Mouse (Mus musculus) induced T-regulatory cell, adult 2 months (primary cell): ENCODE data around the gene Cend1.
"Not testable (repeated sequence)": the region's sequence is repeated elsewhere in the genome, so short reads cannot be mapped to it uniquely, and the experiment has no call there.

Source experiments
- DNase-seq: peaks from one replicate; pipeline ENCODE4 v3.0.0-alpha.2; 2012; ENCODE audit warnings: low read depth

Cend1 gene

GRCm38 (mm10) chr7:141429840-141430584 lies 721 bp upstream of the Cend1 start:
- DNase-seq, result no peak

GRCm38 (mm10) chr7:141428701-141429100 lies 590 bp downstream of the Cend1 start:
- DNase-seq, result no peak

GRCm38 (mm10) chr7:141426948-141427730 lies 2.2 kb downstream of the Cend1 start:
- DNase-seq, result no peak

GRCm38 (mm10) chr7:141423811-141424210 lies 5.5 kb downstream of the Cend1 start:
- DNase-seq, result no peak

GRCm38 (mm10) chr7:141420030-141420702 lies 9.1 kb downstream of the Cend1 start:
- no peak for DNase-seq

GRCm38 (mm10) chr7:141418970-141419369 lies 10.3 kb downstream of the Cend1 start:
- no peak for DNase-seq

GRCm38 (mm10) chr7:141417731-141418681 lies 11.3 kb downstream of the Cend1 start:
- DNase-seq, result no peak

GRCm38 (mm10) chr7:141416144-141416841 lies 13.0 kb downstream of the Cend1 start:
- no peak for DNase-seq

- peak; percentile 100 for DNase-seq
These were observed 15.3 kb downstream of the Cend1 start, which contains the start of gene Gatd1 for GRCm38 (mm10) chr7:141413809-141414584. Gene Gatd1, minus strand, starts transcription at chr7:141414136.

GRCm38 (mm10) chr7:141413331-141413730 lies 16.0 kb downstream of the Cend1 start:
- DNase-seq, result no peak

- no peak for DNase-seq
These were observed 17.6 kb downstream of the Cend1 start for GRCm38 (mm10) chr7:141411667-141412066.

- no peak for DNase-seq
These were observed 18.7 kb downstream of the Cend1 start for GRCm38 (mm10) chr7:141410631-141411030.

- DNase-seq, result peak; percentile 90
These were observed 20.5 kb downstream of the Cend1 start for GRCm38 (mm10) chr7:141408833-141409232.

- DNase-seq, result not testable (repeated sequence)
These were observed 21.6 kb downstream of the Cend1 start for GRCm38 (mm10) chr7:141407670-141408069.

- DNase-seq, result no peak
These were observed 23.8 kb downstream of the Cend1 start for GRCm38 (mm10) chr7:141405466-141405865.

GRCm38 (mm10) chr7:141403305-141403704 lies 26.0 kb downstream of the Cend1 start:
- DNase-seq, result peak; percentile 70

- no peak for DNase-seq
These were observed 33.9 kb downstream of the Cend1 start for GRCm38 (mm10) chr7:141395348-141395747.

- peak; percentile 90 for DNase-seq
These were observed 34.5 kb downstream of the Cend1 start for GRCm38 (mm10) chr7:141394771-141395170.

GRCm38 (mm10) chr7:141394158-141394557 lies 35.1 kb downstream of the Cend1 start:
- DNase-seq, result no peak
